Mouse (Mus musculus) MEL (cell line): ENCODE data around the gene Nrarp. TPM values are rescaled to one million over a fixed set of nuclear protein-coding genes. Genes with fewer than 3 reads are reported as not detected.

Source experiments
- DNase-seq: peaks from one replicate; pipeline ENCODE4 v3.0.0; 2011; ENCODE audit warnings: low read depth, low spot score
- H3K27ac ChIP-seq: 2 replicates; pipeline ENCODE4 v1.5.1; 2012; ENCODE audit warnings: low read depth, mild to moderate bottlenecking, control low read depth, low read length, moderate library complexity; ENCODE audit not compliant: control insufficient read depth
- H3K27me3 ChIP-seq, 2 experiments: fragments of 150-350 bp in 1 of 2; sonication (generic) in 1 of 2; 2 replicates each; pipeline ENCODE4 v1.6.1; 2012; ENCODE audit warnings: low read length in 2 of 2, mild to moderate bottlenecking in 2 of 2, improper control_type of control experiment in 1 of 2, moderate library complexity in 1 of 2; ENCODE audit not compliant: insufficient read depth in 2 of 2, control insufficient read depth in 1 of 2
- H3K36me3 ChIP-seq, 2 experiments: 2 replicates each; pipeline ENCODE4 v1.6.1; 2012 to 2014; ENCODE audit warnings: low read length in 2 of 2, improper control_type of control experiment in 1 of 2, inconsistent platforms in 1 of 2, mild to moderate bottlenecking in 1 of 2; ENCODE audit not compliant: insufficient read depth in 2 of 2, control insufficient read depth in 1 of 2
- H3K4me1 ChIP-seq, 2 experiments: fragments of 150-350 bp in 1 of 2; sonication (generic) in 1 of 2; 2 replicates each; pipeline ENCODE4 v1.6.1; 2012; ENCODE audit warnings: low read length in 2 of 2, improper control_type of control experiment in 1 of 2, mild to moderate bottlenecking in 1 of 2; ENCODE audit not compliant: insufficient read depth in 2 of 2, control insufficient read depth in 1 of 2
- H3K4me3 ChIP-seq, 2 experiments: fragments of 150-350 bp in 1 of 2; sonication (generic) in 1 of 2; 2 replicates each; pipeline ENCODE4 v1.5.1; 2012; ENCODE audit warnings: low read depth in 2 of 2, low read length in 2 of 2, mild to moderate bottlenecking in 2 of 2, moderate library complexity in 2 of 2, control low read depth in 1 of 2, improper control_type of control experiment in 1 of 2; ENCODE audit not compliant: control insufficient read depth in 1 of 2, insufficient read depth in 1 of 2
- H3K79me2 ChIP-seq: 2 replicates; pipeline ENCODE4 v1.6.1; 2012; ENCODE audit warnings: mild to moderate bottlenecking, low read length, moderate library complexity; ENCODE audit not compliant: control insufficient read depth, poor library complexity, insufficient read depth
- H3K9ac ChIP-seq: 2 replicates; pipeline ENCODE4 v1.6.1; 2012; ENCODE audit warnings: low read depth, mild to moderate bottlenecking, control low read depth, low read length, moderate library complexity; ENCODE audit not compliant: control insufficient read depth, poor library complexity, severe bottlenecking
- H3K9me3 ChIP-seq: fragments of 150-350 bp; sonication (generic); replicated peaks from 2 replicates; pipeline ENCODE4 v1.6.1; 2012; ENCODE audit warnings: mild to moderate bottlenecking, low read length, improper control_type of control experiment, moderate library complexity; ENCODE audit not compliant: insufficient read depth
- BHLHE40 ChIP-seq: IDR thresholded peaks from 2 replicates; pipeline ENCODE4 v1.6.1; 2012; ENCODE audit warnings: low read depth, mild to moderate bottlenecking, inconsistent platforms, low read length, improper control_type of control experiment, borderline replicate concordance
- CHD1 ChIP-seq: IDR thresholded peaks from 2 replicates; pipeline ENCODE4 v1.6.1; 2012; ENCODE audit warnings: low read depth, mild to moderate bottlenecking, inconsistent platforms, low read length, improper control_type of control experiment
- CHD2 ChIP-seq: IDR thresholded peaks from 2 replicates; pipeline ENCODE4 v1.6.1; 2011; ENCODE audit warnings: low read length, improper control_type of control experiment
- CTCF ChIP-seq, 3 experiments: IDR thresholded peaks in 2 of 3; conservative IDR thresholded peaks in 1 of 3; 2 replicates each; pipeline ENCODE4 v1.5.1; 2011 to 2012; ENCODE audit warnings: low read length in 3 of 3, low read depth in 2 of 3, mild to moderate bottlenecking in 2 of 3, improper control_type of control experiment in 1 of 3, inconsistent platforms in 1 of 3, mixed read lengths in 1 of 3, moderate library complexity in 1 of 3; ENCODE audit not compliant: control insufficient read depth in 1 of 3, insufficient read depth in 1 of 3, poor library complexity in 1 of 3, severe bottlenecking in 1 of 3
- ELF1 ChIP-seq: IDR thresholded peaks from 2 replicates; pipeline ENCODE4 v1.6.1; 2014; ENCODE audit warnings: low read depth, mild to moderate bottlenecking, inconsistent platforms, low read length, improper control_type of control experiment, moderate library complexity
- ETS1 ChIP-seq: IDR thresholded peaks from 2 replicates; pipeline ENCODE4 v1.6.1; 2012; ENCODE audit warnings: low read depth, mild to moderate bottlenecking, inconsistent platforms, low read length, improper control_type of control experiment, moderate library complexity
- GABPA ChIP-seq: IDR thresholded peaks from 2 replicates; pipeline ENCODE4 v1.6.1; 2012; ENCODE audit warnings: low read depth, mild to moderate bottlenecking, inconsistent platforms, low read length, improper control_type of control experiment, moderate library complexity
- GATA1 ChIP-seq: IDR thresholded peaks from 2 replicates; pipeline ENCODE4 v1.6.1; 2011; ENCODE audit warnings: low read depth, low read length, improper control_type of control experiment
- HCFC1 ChIP-seq: IDR thresholded peaks from 2 replicates; pipeline ENCODE4 v1.6.1; 2012; ENCODE audit warnings: low read depth, mild to moderate bottlenecking, inconsistent platforms, low read length, improper control_type of control experiment, moderate library complexity
- JUND ChIP-seq: IDR thresholded peaks from 2 replicates; pipeline ENCODE4 v1.6.1; 2011; ENCODE audit warnings: low read depth, mild to moderate bottlenecking, improper control_type of control experiment, low read length
- MAZ ChIP-seq: IDR thresholded peaks from 2 replicates; pipeline ENCODE4 v1.6.1; 2012; ENCODE audit warnings: low read depth, mild to moderate bottlenecking, inconsistent platforms, low read length, improper control_type of control experiment
- MXI1 ChIP-seq: IDR thresholded peaks from 2 replicates; pipeline ENCODE4 v1.6.1; 2011; ENCODE audit warnings: mild to moderate bottlenecking, low read depth, low read length, improper control_type of control experiment
- MYC ChIP-seq: IDR thresholded peaks from 2 replicates; pipeline ENCODE4 v1.6.1; 2011; ENCODE audit warnings: low read depth, mild to moderate bottlenecking, low read length, improper control_type of control experiment, moderate library complexity
- NELFE ChIP-seq: IDR thresholded peaks from 2 replicates; pipeline ENCODE4 v1.6.1; 2011; ENCODE audit warnings: low read depth, low read length, improper control_type of control experiment
- NRF1 ChIP-seq: IDR thresholded peaks from 2 replicates; pipeline ENCODE4 v1.6.1; 2014; ENCODE audit warnings: low read depth, mild to moderate bottlenecking, inconsistent platforms, low read length, improper control_type of control experiment, moderate library complexity; ENCODE audit not compliant: poor library complexity, insufficient read depth, severe bottlenecking
- POLR2A ChIP-seq, 2 experiments: IDR thresholded peaks; 2 replicates each; pipeline ENCODE4 v1.6.1; 2011 to 2012; ENCODE audit warnings: low read length in 2 of 2, mild to moderate bottlenecking in 2 of 2, control low read depth in 1 of 2, improper control_type of control experiment in 1 of 2, low read depth in 1 of 2, moderate library complexity in 1 of 2; ENCODE audit not compliant: control insufficient read depth in 1 of 2, insufficient read depth in 1 of 2, poor library complexity in 1 of 2
- RAD21 ChIP-seq: IDR thresholded peaks from 2 replicates; pipeline ENCODE4 v1.6.1; 2011; ENCODE audit warnings: mild to moderate bottlenecking, low read depth, low read length, improper control_type of control experiment
- SIN3A ChIP-seq: IDR thresholded peaks from 2 replicates; pipeline ENCODE4 v1.6.1; 2012; ENCODE audit warnings: low read length, improper control_type of control experiment, inconsistent platforms
- TBP ChIP-seq: IDR thresholded peaks from 2 replicates; pipeline ENCODE4 v1.8.0; 2011; ENCODE audit warnings: low read depth, low read length, improper control_type of control experiment
- ZNF384 ChIP-seq: IDR thresholded peaks from 2 replicates; pipeline ENCODE4 v1.6.1; 2012; ENCODE audit warnings: low read depth, mild to moderate bottlenecking, inconsistent platforms, low read length, improper control_type of control experiment
- polyA plus RNA-seq, 2 experiments: library from polyadenylated mRNA; stranded (reverse) in 1 of 2; unstranded in 1 of 2; fragments of >175 nt in 1 of 2; fragments of >200 nt in 1 of 2; gene quantifications; 2 replicates each; pipeline versions ENCODE4 v1.2.1 to v1.2.4; 2012; ENCODE audit warnings: low replicate concordance in 2 of 2, low read depth in 1 of 2; ENCODE audit not compliant: insufficient read length in 2 of 2, insufficient read depth in 1 of 2, missing spikeins in 1 of 2
- total RNA-seq: library from RNA; depleted of rRNA; stranded (reverse); fragments of 300-350 nt; gene quantifications from 2 replicates; pipeline ENCODE4 v1.2.3, GENCODE M21; 2012

The Nrarp gene
- total and polyA plus RNA-seq, 3 experiments = 6.5 to 12.3 TPM; not detected in 1

GRCm38 (mm10) chr2:25197191-25197590, 16.6 kb downstream of the Nrarp start:
- H3K27me3 ChIP-seq = no peaks in the 10 kb centered on the region
- peaks cover 21% of the 10 kb centered on the region for H3K79me2 ChIP-seq
- TF ChIP-seq SIN3A (no peak), CHD1 (no peak), HCFC1 (no peak), TBP (no peak), JUND (no peak), POLR2A (IDR thresholded peaks at IDR 0.05; ENCODE audit: control insufficient read depth in 1 of 2, insufficient read depth in 1 of 2, low read depth in 1 of 2, low read length in 2 of 2, poor library complexity in 1 of 2) (0 out of 4 replicates have a peak, but pooled peaks of 1 of the 2 experiments have one; percentile 17)
- H3K9ac ChIP-seq = peak overlapping the region; percentile 84
- peaks cover 2 to 17% of the 10 kb centered on the region in 2 experiments; a peak in 2 of 4 replicates for H3K36me3 ChIP-seq
- H3K27ac ChIP-seq = peak overlapping the region; percentile 96
- no peaks in the 10 kb centered on the region for H3K9me3 ChIP-seq
- peaks cover 6 to 32% of the 10 kb centered on the region in 2 experiments for H3K4me1 ChIP-seq
- DNase-seq = peak; percentile 48
- peak overlapping the region; percentile 51 to 72 for H3K4me3 ChIP-seq

- Histone ChIP-seq H3K27ac (0 out of 2 replicates have a peak overlapping the region, but pooled peaks have one; percentile 96), H3K9ac (no peak overlapping the region), H3K27me3 (no peaks in the 10 kb centered on the region), H3K79me2 (peaks cover 21% of the 10 kb centered on the region), H3K36me3 (peaks cover 2 to 18% of the 10 kb centered on the region in 2 experiments; a peak in 2 of 4 replicates), H3K4me3 (no peak overlapping the region), H3K9me3 (no peaks in the 10 kb centered on the region), H3K4me1 (peaks cover 6 to 33% of the 10 kb centered on the region in 2 experiments)
- DNase-seq = no peak
- no peak for TF ChIP-seq NELFE
Observed at GRCm38 (mm10) chr2:25197946-25198345, 17.4 kb downstream of the Nrarp start.

GRCm38 (mm10) chr2:25200631-25201030, 20.1 kb downstream of the Nrarp start:
- no peak for DNase-seq
- Histone ChIP-seq H3K36me3 (peaks cover 6 to 12% of the 10 kb centered on the region in 2 experiments; a peak in 3 of 4 replicates), H3K9me3 (no peaks in the 10 kb centered on the region), H3K4me1 (peaks cover 8 to 23% of the 10 kb centered on the region in 2 experiments), H3K79me2 (peaks cover under 1% of the 10 kb centered on the region; the same call in 1 of the 2 replicates), H3K27ac (no peak overlapping the region), H3K27me3 (no peaks in the 10 kb centered on the region), H3K4me3 (no peak overlapping the region), H3K9ac (no peak overlapping the region)
- TF ChIP-seq MAZ = no peak
- no peak for TF ChIP-seq ZNF384
- TF ChIP-seq ELF1 = no peak
- TF ChIP-seq GABPA = no peak
- TF ChIP-seq ETS1 = no peak
- TF ChIP-seq RAD21 = no peak
- no peak for TF ChIP-seq TBP
- no peak for TF ChIP-seq MYC
- no peak for TF ChIP-seq CTCF (IDR thresholded peaks at IDR 0.05 in 2 of 3, conservative IDR thresholded peaks at IDR 0.05 in 1 of 3; ENCODE audit: control insufficient read depth in 1 of 3, insufficient read depth in 1 of 3, low read depth in 2 of 3, low read length in 3 of 3, poor library complexity in 1 of 3, severe bottlenecking in 1 of 3)
- no peak for TF ChIP-seq NRF1
- no peak for TF ChIP-seq HCFC1
- no peak for TF ChIP-seq CHD2
- no peak for TF ChIP-seq GATA1
- TF ChIP-seq MXI1 = no peak
- TF ChIP-seq BHLHE40 = no peak
- no peak for TF ChIP-seq CHD1
